Mouse (Mus musculus): ENCODE data around the gene Cers6.

Gene Cers6

GRCm38 (mm10) chr2:68879071-68879651 lies 17.9 kb downstream of the Cers6 start:
- DNase-seq (ENCODE audit: low spot score): no peak

- DNase-seq (ENCODE audit: low spot score): no peak
Measured at GRCm38 (mm10) chr2:68884573-68884972, 23.3 kb downstream of the Cers6 start.

- DNase-seq (ENCODE audit: low spot score): no peak
Measured at GRCm38 (mm10) chr2:68885206-68885605, 24.0 kb downstream of the Cers6 start.

GRCm38 (mm10) chr2:68885766-68886496 lies 24.7 kb downstream of the Cers6 start:
- DNase-seq (ENCODE audit: low spot score): no peak

- DNase-seq (ENCODE audit: low spot score): no peak
Measured at GRCm38 (mm10) chr2:68886661-68887060, 25.4 kb downstream of the Cers6 start.

GRCm38 (mm10) chr2:68888094-68888705 lies 27.0 kb downstream of the Cers6 start:
- no peak for DNase-seq (ENCODE audit: low spot score)

GRCm38 (mm10) chr2:68889661-68890170 lies 28.5 kb downstream of the Cers6 start:
- no peak for DNase-seq (ENCODE audit: low spot score)

- DNase-seq (ENCODE audit: low spot score): no peak
Measured at GRCm38 (mm10) chr2:68892476-68892875, 31.2 kb downstream of the Cers6 start.

GRCm38 (mm10) chr2:68895044-68895764 lies 34.0 kb downstream of the Cers6 start:
- no peak for DNase-seq (ENCODE audit: low spot score)

- no peak for DNase-seq (ENCODE audit: low spot score)
Measured at GRCm38 (mm10) chr2:68896196-68896595, 35.0 kb downstream of the Cers6 start.

- DNase-seq (ENCODE audit: low spot score): no peak
Measured at GRCm38 (mm10) chr2:68899770-68900521, 38.7 kb downstream of the Cers6 start.

GRCm38 (mm10) chr2:68900640-68901378 lies 39.6 kb downstream of the Cers6 start:
- DNase-seq (ENCODE audit: low spot score): no peak

- DNase-seq (ENCODE audit: low spot score): no peak
Measured at GRCm38 (mm10) chr2:68901708-68902107, 40.5 kb downstream of the Cers6 start.

- DNase-seq (ENCODE audit: low spot score): no peak
Measured at GRCm38 (mm10) chr2:68902546-68902945, 41.3 kb downstream of the Cers6 start.

- no peak for DNase-seq (ENCODE audit: low spot score)
Measured at GRCm38 (mm10) chr2:68906921-68907320, 45.7 kb downstream of the Cers6 start.

GRCm38 (mm10) chr2:68907721-68908463 lies 46.7 kb downstream of the Cers6 start:
- no peak for DNase-seq (ENCODE audit: low spot score)

- DNase-seq (ENCODE audit: low spot score): no peak
Measured at GRCm38 (mm10) chr2:68910727-68911126, 49.5 kb downstream of the Cers6 start.

GRCm38 (mm10) chr2:68911587-68912483 lies 50.6 kb downstream of the Cers6 start:
- DNase-seq (ENCODE audit: low spot score): no peak

- DNase-seq (ENCODE audit: low spot score): no peak
Measured at GRCm38 (mm10) chr2:68915742-68916141, 54.5 kb downstream of the Cers6 start.
